Mouse (Mus musculus): ENCODE results near the gene Adam8. TPM values are rescaled to one million over a fixed set of nuclear protein-coding genes. Genes with fewer than 3 reads are reported as not detected.

The Adam8 gene
- polyA plus RNA-seq, 1 experiment from 2014 or later: 3.0 TPM

- Histone ChIP-seq H3K4me3 (no peak overlapping the region), H3K27me3 (no peaks in the 10 kb centered on the region), H3K4me2 (no peak overlapping the region), H3K9ac (no peak overlapping the region), H3K27ac (no peak overlapping the region), H3K9me3 (no peaks in the 10 kb centered on the region), H3K4me1 (peaks cover 17% of the 10 kb centered on the region), H3K36me3 (no peaks in the 10 kb centered on the region)
- ATAC-seq (ENCODE audit: insufficient number of reproducible peaks, low FRiP score, low TSS enrichment, low read depth): no peak
- 49% methylated on average over 5 of the region's 5 CpGs for WGBS
Measured at GRCm38 (mm10) chr7:139975471-139975870, 16.9 kb downstream of the Adam8 start.

GRCm38 (mm10) chr7:139974307-139974706, 18.1 kb downstream of the Adam8 start:
- H3K36me3 ChIP-seq: no peaks in the 10 kb centered on the region
- no peak overlapping the region for H3K4me3 ChIP-seq
- H3K9me3 ChIP-seq: no peaks in the 10 kb centered on the region
- no peak overlapping the region for H3K4me2 ChIP-seq
- no peak overlapping the region for H3K27ac ChIP-seq
- H3K4me1 ChIP-seq: peaks cover 19% of the 10 kb centered on the region
- WGBS: 81% methylated on average over 10 of the region's 10 CpGs
- H3K27me3 ChIP-seq: no peaks in the 10 kb centered on the region
- H3K9ac ChIP-seq: no peak overlapping the region
- ATAC-seq (ENCODE audit: insufficient number of reproducible peaks, low FRiP score, low TSS enrichment, low read depth): no peak

- Histone ChIP-seq H3K36me3 (no peaks in the 10 kb centered on the region), H3K9me3 (no peaks in the 10 kb centered on the region), H3K4me3 (no peak overlapping the region), H3K9ac (no peak overlapping the region), H3K27ac (no peak overlapping the region), H3K4me1 (0 out of 2 replicates have a peak, but pooled peaks cover 9% of the 10 kb centered on the region), H3K27me3 (no peaks in the 10 kb centered on the region), H3K4me2 (no peak overlapping the region)
- ATAC-seq (ENCODE audit: insufficient number of reproducible peaks, low FRiP score, low TSS enrichment, low read depth): no peak
Measured at GRCm38 (mm10) chr7:139972923-139973331, 19.4 kb downstream of the Adam8 start.

GRCm38 (mm10) chr7:139971436-139971835, 20.9 kb downstream of the Adam8 start:
- no peak overlapping the region for H3K4me2 ChIP-seq
- H3K4me3 ChIP-seq: no peak overlapping the region
- H3K4me1 ChIP-seq: 0 out of 2 replicates have a peak, but pooled peaks cover 7% of the 10 kb centered on the region
- no peaks in the 10 kb centered on the region for H3K27me3 ChIP-seq
- no peak for ATAC-seq (ENCODE audit: insufficient number of reproducible peaks, low FRiP score, low TSS enrichment, low read depth)
- H3K36me3 ChIP-seq: no peaks in the 10 kb centered on the region
- H3K9me3 ChIP-seq: no peaks in the 10 kb centered on the region
- 61% methylated on average over 6 of the region's 6 CpGs for WGBS
- no peak overlapping the region for H3K9ac ChIP-seq
- no peak overlapping the region for H3K27ac ChIP-seq

- Histone ChIP-seq H3K27me3 (no peaks in the 10 kb centered on the region), H3K4me2 (no peak overlapping the region), H3K4me3 (no peak overlapping the region), H3K36me3 (no peaks in the 10 kb centered on the region), H3K9ac (no peak overlapping the region), H3K9me3 (no peaks in the 10 kb centered on the region), H3K27ac (no peak overlapping the region), H3K4me1 (0 out of 2 replicates have a peak, but pooled peaks cover 7% of the 10 kb centered on the region)
- 67% methylated on average over 5 of the region's 5 CpGs for WGBS
- no peak for ATAC-seq (ENCODE audit: insufficient number of reproducible peaks, low FRiP score, low TSS enrichment, low read depth)
Measured at GRCm38 (mm10) chr7:139970979-139971378, 21.4 kb downstream of the Adam8 start.

GRCm38 (mm10) chr7:139970216-139970919, 22.0 kb downstream of the Adam8 start:
- H3K9me3 ChIP-seq: no peaks in the 10 kb centered on the region
- H3K36me3 ChIP-seq: no peaks in the 10 kb centered on the region
- H3K4me1 ChIP-seq: 0 out of 2 replicates have a peak, but pooled peaks cover 7% of the 10 kb centered on the region
- no peak overlapping the region for H3K9ac ChIP-seq
- no peak for ATAC-seq (ENCODE audit: insufficient number of reproducible peaks, low FRiP score, low TSS enrichment, low read depth)
- H3K4me3 ChIP-seq: no peak overlapping the region
- no peak overlapping the region for H3K4me2 ChIP-seq
- 76% methylated on average over 10 of the region's 10 CpGs for WGBS
- 0 out of 2 replicates have a peak overlapping the region, but pooled peaks have one; percentile 22 for H3K27ac ChIP-seq
- no peaks in the 10 kb centered on the region for H3K27me3 ChIP-seq

GRCm38 (mm10) chr7:139969348-139970130, 22.8 kb downstream of the Adam8 start:
- ATAC-seq (ENCODE audit: insufficient number of reproducible peaks, low FRiP score, low TSS enrichment, low read depth): no peak
- Histone ChIP-seq H3K27ac (no peak overlapping the region), H3K4me3 (no peak overlapping the region), H3K27me3 (no peaks in the 10 kb centered on the region), H3K4me1 (0 out of 2 replicates have a peak, but pooled peaks cover 7% of the 10 kb centered on the region), H3K4me2 (no peak overlapping the region), H3K9ac (no peak overlapping the region), H3K9me3 (no peaks in the 10 kb centered on the region), H3K36me3 (no peaks in the 10 kb centered on the region)
- 29% methylated on average over 9 of the region's 10 CpGs for WGBS

GRCm38 (mm10) chr7:139968428-139968827, 23.9 kb downstream of the Adam8 start:
- ATAC-seq (ENCODE audit: insufficient number of reproducible peaks, low FRiP score, low TSS enrichment, low read depth): no peak
- H3K9me3 ChIP-seq: no peaks in the 10 kb centered on the region
- H3K4me1 ChIP-seq: 0 out of 2 replicates have a peak, but pooled peaks cover 7% of the 10 kb centered on the region
- no peak overlapping the region for H3K27ac ChIP-seq
- H3K4me2 ChIP-seq: no peak overlapping the region
- H3K36me3 ChIP-seq: no peaks in the 10 kb centered on the region
- WGBS: 52% methylated on average over 5 of the region's 5 CpGs
- H3K4me3 ChIP-seq: no peak overlapping the region
- H3K9ac ChIP-seq: no peak overlapping the region
- H3K27me3 ChIP-seq: no peaks in the 10 kb centered on the region

GRCm38 (mm10) chr7:139967175-139967574, 25.2 kb downstream of the Adam8 start:
- Histone ChIP-seq H3K36me3 (no peaks in the 10 kb centered on the region), H3K27ac (no peak overlapping the region), H3K9ac (no peak overlapping the region), H3K4me3 (no peak overlapping the region), H3K9me3 (no peaks in the 10 kb centered on the region), H3K4me1 (0 out of 2 replicates have a peak, but pooled peaks cover 7% of the 10 kb centered on the region), H3K27me3 (no peaks in the 10 kb centered on the region), H3K4me2 (no peak overlapping the region)
- 32% methylated on average over 4 of the region's 4 CpGs for WGBS
- no peak for ATAC-seq (ENCODE audit: insufficient number of reproducible peaks, low FRiP score, low TSS enrichment, low read depth)

- Histone ChIP-seq H3K27ac (no peak overlapping the region), H3K27me3 (no peaks in the 10 kb centered on the region), H3K9me3 (no peaks in the 10 kb centered on the region), H3K4me2 (no peak overlapping the region), H3K9ac (no peak overlapping the region), H3K36me3 (no peaks in the 10 kb centered on the region), H3K4me1 (no peaks in the 10 kb centered on the region), H3K4me3 (no peak overlapping the region)
- WGBS: 49% methylated on average over 4 of the region's 4 CpGs
- ATAC-seq (ENCODE audit: insufficient number of reproducible peaks, low FRiP score, low TSS enrichment, low read depth): no peak
Measured at GRCm38 (mm10) chr7:139963814-139964213, 28.5 kb downstream of the Adam8 start.

GRCm38 (mm10) chr7:139961141-139961540, 31.2 kb downstream of the Adam8 start:
- Histone ChIP-seq H3K4me1 (no peaks in the 10 kb centered on the region), H3K9ac (no peak overlapping the region), H3K4me2 (no peak overlapping the region), H3K27ac (no peak overlapping the region), H3K36me3 (no peaks in the 10 kb centered on the region), H3K4me3 (no peak overlapping the region), H3K9me3 (no peaks in the 10 kb centered on the region), H3K27me3 (0 out of 2 replicates have a peak, but pooled peaks cover 5% of the 10 kb centered on the region)
- 85% methylated on average over 10 of the region's 10 CpGs for WGBS
- no peak for ATAC-seq (ENCODE audit: insufficient number of reproducible peaks, low FRiP score, low TSS enrichment, low read depth)

GRCm38 (mm10) chr7:139957958-139958357, 34.4 kb downstream of the Adam8 start:
- Histone ChIP-seq H3K9me3 (no peaks in the 10 kb centered on the region), H3K27ac (no peak overlapping the region), H3K4me3 (no peak overlapping the region), H3K9ac (no peak overlapping the region), H3K27me3 (peaks cover 5% of the 10 kb centered on the region; the same call in 1 of the 2 replicates), H3K4me2 (no peak overlapping the region), H3K4me1 (no peaks in the 10 kb centered on the region), H3K36me3 (no peaks in the 10 kb centered on the region)
- ATAC-seq (ENCODE audit: insufficient number of reproducible peaks, low FRiP score, low TSS enrichment, low read depth): no peak
- 39% methylated on average over 11 of the region's 11 CpGs for WGBS

All from limb, embryonic 15.5 days (tissue).